Mouse (Mus musculus) heart, postnatal 14 days (tissue): ENCODE measurements around the gene Cpne1. TPM values are rescaled to one million over a fixed set of nuclear protein-coding genes. Genes with fewer than 3 reads are reported as not detected.

ENCODE experiments used
- DNase-seq, 2 experiments: peaks; one replicate each; pipeline ENCODE4 v3.0.0; 2021 to 2022
- intact Hi-C: fragments of 180-260 bp; cut with DNase I; formaldehyde crosslinking; loops from one replicate; pipeline ENCODE4 v1.15.1; 2025
- total RNA-seq, 2 experiments: library from RNA; stranded (reverse); gene quantifications; 2 replicates each; pipeline ENCODE4 v1.2.3; 2021

Cpne1 gene
- total RNA-seq, 2 experiments from 2014 or later, result 20.7 to 23.5 TPM

DNA sequence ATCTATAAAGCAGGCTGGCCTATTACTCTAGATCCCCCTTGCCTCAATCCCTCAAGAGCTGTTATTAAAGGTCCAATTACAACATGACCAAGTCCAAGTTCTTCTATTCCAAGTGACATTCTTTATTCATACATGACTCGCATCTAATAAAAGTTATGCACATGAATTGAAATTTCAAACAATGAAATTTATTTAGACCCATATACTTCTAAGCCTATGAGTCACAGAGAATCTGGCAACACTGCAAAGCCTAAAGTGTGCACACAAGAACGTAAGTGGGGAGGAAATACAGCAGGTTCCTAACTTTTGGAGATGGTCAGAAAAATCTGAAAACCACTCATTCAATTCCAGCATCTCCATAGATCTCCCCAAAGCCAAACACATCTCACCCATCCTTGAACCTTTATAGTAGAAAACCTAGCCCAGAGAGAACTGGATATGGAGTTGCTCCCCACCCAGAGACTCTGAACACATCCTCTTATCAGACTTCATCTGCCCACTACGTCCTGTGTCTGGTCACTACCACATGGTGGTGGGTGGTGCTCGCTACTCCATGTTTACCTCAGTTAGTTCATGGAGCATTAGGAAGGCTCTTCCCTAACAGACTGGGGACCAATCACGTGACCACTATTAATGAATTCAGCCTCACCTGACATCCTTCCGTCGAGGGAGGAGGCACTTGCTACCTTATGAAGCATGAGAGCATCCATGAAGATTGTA is 24.2 kb downstream of the Cpne1 start:
- intact Hi-C loops, result no loop called here
- DNase-seq, result no peak

- intact Hi-C loops, result no loop called here
- no peak for DNase-seq
Measured at GRCm38 (mm10) chr2:156084541-156084940, 27.2 kb downstream of the Cpne1 start.

GRCm38 (mm10) chr2:156080391-156080790 is 31.4 kb downstream of the Cpne1 start:
- intact Hi-C loops, result no loop called here
- DNase-seq, result no peak

- DNase-seq, result no peak
- intact Hi-C loops, result no loop called here
Measured at GRCm38 (mm10) chr2:156079674-156080073, 32.1 kb downstream of the Cpne1 start.

DNA sequence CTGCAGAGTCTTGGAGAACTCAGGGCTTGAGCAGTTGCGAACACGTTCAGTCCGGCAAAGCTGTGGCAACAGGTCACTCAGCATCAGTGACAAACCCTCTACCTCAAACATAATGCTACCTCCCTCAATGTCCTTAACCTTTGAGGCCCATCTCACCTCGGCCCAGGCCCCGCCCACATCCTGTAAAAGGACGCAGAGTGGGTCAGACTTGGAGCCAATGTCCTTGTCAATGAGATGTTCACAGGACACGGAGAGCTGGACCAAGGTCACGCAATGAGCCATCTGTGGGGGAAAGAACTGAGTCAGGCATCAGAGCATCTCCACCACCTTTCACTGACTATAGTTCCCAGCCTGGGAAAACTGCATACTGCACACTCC is 32.6 kb downstream of the Cpne1 start:
- DNase-seq, result no peak
- intact Hi-C loops, result no loop called here

GRCm38 (mm10) chr2:156078421-156079182 is 33.2 kb downstream of the Cpne1 start:
- intact Hi-C loops, result no loop called here
- no peak for DNase-seq

GRCm38 (mm10) chr2:156077461-156077860 is 34.3 kb downstream of the Cpne1 start:
- no peak for DNase-seq

GRCm38 (mm10) chr2:156073725-156074124 is 38.0 kb downstream of the Cpne1 start:
- DNase-seq, result peak; percentile 48 to 53
- intact Hi-C loops, result no loop called here

More at GRCm38 (mm10) chr2:156077461-156077860, 34.3 kb downstream of the Cpne1 start:
- intact Hi-C loops, result no loop called here

DNA sequence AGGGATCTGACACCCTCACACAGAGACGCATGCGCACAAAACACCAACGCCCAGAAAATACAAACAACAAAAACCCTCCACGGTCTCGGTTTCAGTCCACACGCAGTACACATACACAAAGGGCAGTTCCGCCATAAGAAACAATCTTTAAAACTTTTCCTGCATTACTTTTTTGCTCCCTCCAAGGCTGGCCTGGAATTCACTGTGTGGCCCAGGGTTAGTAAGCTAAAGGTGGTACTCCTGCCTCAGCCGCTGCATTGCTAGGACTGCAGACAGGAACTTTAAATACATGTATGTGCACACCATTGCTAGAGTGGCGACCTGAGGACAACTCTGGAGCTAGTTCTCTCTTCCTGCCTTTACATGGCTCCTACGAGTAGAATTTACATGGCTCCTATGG is 40.5 kb downstream of the Cpne1 start:
- intact Hi-C loops, result no loop called here
- DNase-seq, result no peak

GRCm38 (mm10) chr2:156067916-156068315 is 43.8 kb downstream of the Cpne1 start:
- intact Hi-C loops, result no loop called here
- no peak for DNase-seq

GRCm38 (mm10) chr2:156066126-156066525 is 45.6 kb downstream of the Cpne1 start:
- intact Hi-C loops, result no loop called here
- no peak for DNase-seq

- intact Hi-C loops, result no loop called here
- peak; percentile 76 to 78 for DNase-seq
Measured at GRCm38 (mm10) chr2:156065099-156066041, 46.4 kb downstream of the Cpne1 start, which contains the start of gene Spag4. Spag4 (plus strand) TSS chr2:156065175.

GRCm38 (mm10) chr2:156052816-156053215 is 58.9 kb downstream of the Cpne1 start, which contains the start of gene Fer1l4:
Fer1l4 (minus strand) TSS chr2:156052947.
- intact Hi-C loops, result no loop called here
- DNase-seq, result no peak

GRCm38 (mm10) chr2:156047929-156048328 is 63.8 kb downstream of the Cpne1 start:
- intact Hi-C loops, result no loop called here
- DNase-seq, result no peak

- intact Hi-C loops, result no loop called here
- no peak for DNase-seq
Measured at GRCm38 (mm10) chr2:156042903-156043302, 68.9 kb downstream of the Cpne1 start.

DNA sequence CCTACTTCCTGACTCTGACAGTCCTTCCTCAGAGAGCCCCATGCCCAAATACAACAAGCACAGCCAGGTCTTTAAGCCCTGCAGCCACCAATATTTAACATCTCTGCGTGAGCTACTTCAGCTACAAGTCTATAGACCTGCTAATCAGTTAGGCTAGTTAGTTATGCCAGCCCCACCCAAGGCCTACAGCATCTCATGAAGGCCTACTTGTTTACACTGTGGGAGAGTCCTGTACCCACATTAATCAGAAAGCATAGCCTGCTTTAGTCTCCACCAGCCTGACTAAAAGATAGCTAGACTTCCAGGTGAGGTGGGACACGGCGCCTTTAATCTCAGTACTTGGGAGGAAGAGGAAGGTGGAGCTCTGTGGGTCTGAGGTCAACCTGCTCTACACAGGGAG is 72.4 kb downstream of the Cpne1 start:
- intact Hi-C loops, result no loop called here
- DNase-seq, result no peak

GRCm38 (mm10) chr2:156025482-156025881 is 86.3 kb downstream of the Cpne1 start:
- intact Hi-C loops, result no loop called here
- DNase-seq, result no peak
